Mouse (Mus musculus): ENCODE data around the gene Mettl9. TPM values are rescaled to one million over a fixed set of nuclear protein-coding genes. Genes with fewer than 3 reads are reported as not detected.
A peak's percentile ranks its signal among the peaks of the same experiment; 100 is the strongest.

The Mettl9 gene
- polyA plus RNA-seq, 1 experiment from 2014 or later = 146 TPM

GRCm38 (mm10) chr7:121081816-121082215 lies 47.6 kb downstream of the Mettl9 start:
- Histone ChIP-seq H3K4me1 (no peaks in the 10 kb centered on the region), H3K36me3 (peaks cover 20% of the 10 kb centered on the region), H3K9me3 (no peaks in the 10 kb centered on the region), H3K4me3 (no peak overlapping the region), H3K27ac (no peak overlapping the region), H3K4me2 (no peak overlapping the region), H3K9ac (no peak overlapping the region), H3K27me3 (no peaks in the 10 kb centered on the region)
- WGBS = 82% methylated on average over 2 of the region's 2 CpGs
- ATAC-seq (ENCODE audit: borderline replicate concordance, extremely low read depth, low FRiP score, low TSS enrichment) = no peak

- Histone ChIP-seq H3K4me2 (no peak overlapping the region), H3K4me3 (no peak overlapping the region), H3K4me1 (no peaks in the 10 kb centered on the region), H3K36me3 (peaks cover 10% of the 10 kb centered on the region; the same call in 1 of the 2 replicates), H3K27ac (no peak overlapping the region), H3K9me3 (no peaks in the 10 kb centered on the region), H3K27me3 (no peaks in the 10 kb centered on the region), H3K9ac (no peak overlapping the region)
- WGBS = 68% methylated on average over 9 of the region's 9 CpGs
- no peak; the same call in 1 of the 2 replicates for ATAC-seq (ENCODE audit: borderline replicate concordance, extremely low read depth, low FRiP score, low TSS enrichment)
Observed at GRCm38 (mm10) chr7:121082949-121083513, 48.8 kb downstream of the Mettl9 start.

- WGBS = 66% methylated on average over 8 of the region's 8 CpGs
- Histone ChIP-seq H3K4me1 (no peaks in the 10 kb centered on the region), H3K9me3 (no peaks in the 10 kb centered on the region), H3K4me3 (no peak overlapping the region), H3K4me2 (no peak overlapping the region), H3K27me3 (no peaks in the 10 kb centered on the region), H3K27ac (no peak overlapping the region), H3K36me3 (0 out of 2 replicates have a peak, but pooled peaks cover 3% of the 10 kb centered on the region), H3K9ac (no peak overlapping the region)
- no peak for ATAC-seq (ENCODE audit: borderline replicate concordance, extremely low read depth, low FRiP score, low TSS enrichment)
Observed at GRCm38 (mm10) chr7:121084840-121085453, 50.7 kb downstream of the Mettl9 start.

GRCm38 (mm10) chr7:121085500-121085899 lies 51.3 kb downstream of the Mettl9 start:
- ATAC-seq (ENCODE audit: borderline replicate concordance, extremely low read depth, low FRiP score, low TSS enrichment) = 0 out of 2 replicates have a peak, but pooled peaks have one; percentile 19
- H3K9me3 ChIP-seq = no peaks in the 10 kb centered on the region

GRCm38 (mm10) chr7:121088745-121089144 lies 54.5 kb downstream of the Mettl9 start:
- Histone ChIP-seq H3K27me3 (no peaks in the 10 kb centered on the region), H3K9me3 (no peaks in the 10 kb centered on the region), H3K36me3 (no peaks in the 10 kb centered on the region), H3K9ac (no peak overlapping the region), H3K4me2 (no peak overlapping the region), H3K4me1 (no peaks in the 10 kb centered on the region), H3K27ac (no peak overlapping the region), H3K4me3 (no peak overlapping the region)
- 68% methylated on average over 5 of the region's 5 CpGs for WGBS
- no peak for ATAC-seq (ENCODE audit: borderline replicate concordance, extremely low read depth, low FRiP score, low TSS enrichment)

More at GRCm38 (mm10) chr7:121085500-121085899, 51.3 kb downstream of the Mettl9 start:
- Histone ChIP-seq H3K4me1 (no peaks in the 10 kb centered on the region), H3K9ac (no peak overlapping the region), H3K27me3 (no peaks in the 10 kb centered on the region), H3K4me2 (no peak overlapping the region), H3K27ac (no peak overlapping the region), H3K36me3 (0 out of 2 replicates have a peak, but pooled peaks cover 1% of the 10 kb centered on the region), H3K4me3 (no peak overlapping the region)
- whole genome bisulfite sequencing = 15% methylated on average over 4 of the region's 4 CpGs

- WGBS = 85% methylated on average over 7 of the region's 7 CpGs
- H3K36me3 ChIP-seq = no peaks in the 10 kb centered on the region
- no peak overlapping the region for H3K4me3 ChIP-seq
- no peaks in the 10 kb centered on the region for H3K27me3 ChIP-seq
- H3K9me3 ChIP-seq = no peaks in the 10 kb centered on the region
- no peaks in the 10 kb centered on the region for H3K4me1 ChIP-seq
- H3K4me2 ChIP-seq = no peak overlapping the region
- no peak for ATAC-seq (ENCODE audit: borderline replicate concordance, extremely low read depth, low FRiP score, low TSS enrichment)
- H3K27ac ChIP-seq = no peak overlapping the region
- H3K9ac ChIP-seq = no peak overlapping the region
Observed at GRCm38 (mm10) chr7:121090748-121091147, 56.5 kb downstream of the Mettl9 start.

- no peaks in the 10 kb centered on the region for H3K9me3 ChIP-seq
- H3K4me1 ChIP-seq = no peaks in the 10 kb centered on the region
- 67% methylated on average over 4 of the region's 4 CpGs for WGBS
- H3K4me3 ChIP-seq = no peak overlapping the region
- ATAC-seq (ENCODE audit: borderline replicate concordance, extremely low read depth, low FRiP score, low TSS enrichment) = no peak
- no peak overlapping the region for H3K27ac ChIP-seq
- H3K9ac ChIP-seq = no peak overlapping the region
- no peak overlapping the region for H3K4me2 ChIP-seq
- H3K36me3 ChIP-seq = no peaks in the 10 kb centered on the region
- no peaks in the 10 kb centered on the region for H3K27me3 ChIP-seq
Observed at GRCm38 (mm10) chr7:121093026-121093425, 58.8 kb downstream of the Mettl9 start.

GRCm38 (mm10) chr7:121098614-121099389 lies 64.6 kb downstream of the Mettl9 start:
- ATAC-seq (ENCODE audit: borderline replicate concordance, extremely low read depth, low FRiP score, low TSS enrichment) = peak; percentile 70
- Histone ChIP-seq H3K27ac (no peak overlapping the region), H3K9me3 (no peaks in the 10 kb centered on the region), H3K4me2 (no peak overlapping the region), H3K27me3 (no peaks in the 10 kb centered on the region), H3K9ac (no peak overlapping the region), H3K4me3 (no peak overlapping the region), H3K4me1 (no peaks in the 10 kb centered on the region), H3K36me3 (no peaks in the 10 kb centered on the region)
- WGBS = 56% methylated on average over 10 of the region's 10 CpGs

- 58% methylated on average over 3 of the region's 3 CpGs for WGBS
- ATAC-seq (ENCODE audit: borderline replicate concordance, extremely low read depth, low FRiP score, low TSS enrichment) = no peak
- no peaks in the 10 kb centered on the region for H3K27me3 ChIP-seq
- H3K4me3 ChIP-seq = no peak overlapping the region
- H3K9me3 ChIP-seq = no peaks in the 10 kb centered on the region
- no peak overlapping the region for H3K27ac ChIP-seq
- H3K9ac ChIP-seq = no peak overlapping the region
- H3K4me1 ChIP-seq = no peaks in the 10 kb centered on the region
- H3K36me3 ChIP-seq = no peaks in the 10 kb centered on the region
- no peak overlapping the region for H3K4me2 ChIP-seq
Observed at GRCm38 (mm10) chr7:121107851-121108250, 73.6 kb downstream of the Mettl9 start.

GRCm38 (mm10) chr7:121111321-121111720 lies 77.1 kb downstream of the Mettl9 start:
- ATAC-seq (ENCODE audit: borderline replicate concordance, extremely low read depth, low FRiP score, low TSS enrichment) = no peak
- no peak overlapping the region for H3K4me2 ChIP-seq
- no peak overlapping the region for H3K4me3 ChIP-seq
- no peaks in the 10 kb centered on the region for H3K36me3 ChIP-seq
- H3K9me3 ChIP-seq = no peaks in the 10 kb centered on the region
- no peak overlapping the region for H3K27ac ChIP-seq
- no peaks in the 10 kb centered on the region for H3K27me3 ChIP-seq
- H3K4me1 ChIP-seq = no peaks in the 10 kb centered on the region
- WGBS = 18% methylated on average over 3 of the region's 3 CpGs
- H3K9ac ChIP-seq = no peak overlapping the region

- WGBS = 51% methylated on average over 3 of the region's 3 CpGs
- no peak overlapping the region for H3K4me2 ChIP-seq
- H3K27me3 ChIP-seq = no peaks in the 10 kb centered on the region
- no peaks in the 10 kb centered on the region for H3K4me1 ChIP-seq
- H3K27ac ChIP-seq = no peak overlapping the region
- H3K9ac ChIP-seq = no peak overlapping the region
- H3K36me3 ChIP-seq = no peaks in the 10 kb centered on the region
- no peaks in the 10 kb centered on the region for H3K9me3 ChIP-seq
- H3K4me3 ChIP-seq = no peak overlapping the region
- no peak for ATAC-seq (ENCODE audit: borderline replicate concordance, extremely low read depth, low FRiP score, low TSS enrichment)
Observed at GRCm38 (mm10) chr7:121111762-121112161, 77.5 kb downstream of the Mettl9 start.
